Mouse (Mus musculus) left cerebral cortex, postnatal 36 days (tissue): ENCODE measurements at regions not wholly inside any gene's neighbourhood (a gene's known extent, or its start where the extent isn't known, plus 50 kb on each side); places are given as distances from the start of the nearest gene placed in this dataset.

Source experiments
- DNase-seq, 2 experiments: peaks; one replicate each; pipeline ENCODE4 v3.0.0; 2021 to 2022; ENCODE audit warnings: low spot score in 2 of 2, mixed read lengths in 1 of 2
- intact Hi-C: fragments of 180-260 bp; cut with DNase I; formaldehyde crosslinking; loops from one replicate; pipeline ENCODE4 v1.15.1; 2025

- intact Hi-C loops: no loop called here
- no peak for DNase-seq
Observed at GRCm38 (mm10) chr12:27666456-27666855, 324.1 kb upstream of the Sox11 start.

DNA sequence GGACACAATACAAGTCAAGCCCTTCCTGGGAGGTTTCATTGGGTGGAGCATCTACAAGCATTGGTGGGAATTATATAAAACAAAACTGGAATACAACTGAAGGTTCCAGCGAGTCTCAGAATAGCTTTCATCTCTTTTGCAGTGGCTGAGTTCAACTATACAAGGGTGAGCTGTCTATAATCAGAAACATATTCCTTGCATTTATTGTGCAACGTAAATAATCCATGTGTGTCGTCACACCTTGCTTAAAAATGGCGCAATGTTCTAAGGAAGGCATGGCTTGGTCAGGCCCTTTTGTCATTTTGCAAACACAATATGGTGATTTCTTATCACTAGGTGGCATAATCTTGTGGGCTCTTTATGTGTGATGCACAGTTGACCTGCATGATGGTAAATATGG is 320.8 kb upstream of the Sox11 start:
- no peak for DNase-seq
- intact Hi-C loops: no loop called here

DNA sequence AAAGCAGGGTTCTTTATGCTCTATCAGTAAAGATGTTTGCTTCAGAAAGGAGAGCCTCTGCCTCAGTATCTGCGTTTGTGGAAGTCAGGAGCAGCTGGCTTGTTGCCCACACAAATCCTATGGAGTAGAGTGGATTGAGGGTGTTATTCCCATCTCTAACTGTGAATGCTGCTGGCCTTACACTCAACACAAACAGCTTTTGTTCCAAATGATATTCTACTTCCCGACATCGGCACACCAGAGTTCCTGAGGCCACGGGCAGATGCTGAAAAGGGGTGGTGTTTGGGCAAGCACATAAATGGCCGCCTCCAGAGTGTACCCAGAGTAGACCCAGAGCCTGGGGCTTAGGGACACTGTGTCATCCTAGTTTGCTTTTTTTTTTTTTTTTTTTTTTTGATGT is 320.3 kb upstream of the Sox11 start:
- DNase-seq: no peak
- intact Hi-C loops: no loop called here

GRCm38 (mm10) chr12:27657536-27657935 is 315.2 kb upstream of the Sox11 start:
- intact Hi-C loops: no loop called here
- DNase-seq: no peak

GRCm38 (mm10) chr12:27653541-27653940 is 311.2 kb upstream of the Sox11 start:
- intact Hi-C loops: no loop called here

GRCm38 (mm10) chr12:27648602-27649001 is 306.2 kb upstream of the Sox11 start:
- intact Hi-C loops: no loop called here
- no peak for DNase-seq

More at GRCm38 (mm10) chr12:27653541-27653940, 311.2 kb upstream of the Sox11 start:
- no peak for DNase-seq

GRCm38 (mm10) chr12:27646497-27647307 is 304.3 kb upstream of the Sox11 start:
- no peak for DNase-seq
- intact Hi-C loops: no loop called here

- intact Hi-C loops: no loop called here
- no peak for DNase-seq
Observed at GRCm38 (mm10) chr12:27619616-27620015, 277.2 kb upstream of the Sox11 start.

DNA sequence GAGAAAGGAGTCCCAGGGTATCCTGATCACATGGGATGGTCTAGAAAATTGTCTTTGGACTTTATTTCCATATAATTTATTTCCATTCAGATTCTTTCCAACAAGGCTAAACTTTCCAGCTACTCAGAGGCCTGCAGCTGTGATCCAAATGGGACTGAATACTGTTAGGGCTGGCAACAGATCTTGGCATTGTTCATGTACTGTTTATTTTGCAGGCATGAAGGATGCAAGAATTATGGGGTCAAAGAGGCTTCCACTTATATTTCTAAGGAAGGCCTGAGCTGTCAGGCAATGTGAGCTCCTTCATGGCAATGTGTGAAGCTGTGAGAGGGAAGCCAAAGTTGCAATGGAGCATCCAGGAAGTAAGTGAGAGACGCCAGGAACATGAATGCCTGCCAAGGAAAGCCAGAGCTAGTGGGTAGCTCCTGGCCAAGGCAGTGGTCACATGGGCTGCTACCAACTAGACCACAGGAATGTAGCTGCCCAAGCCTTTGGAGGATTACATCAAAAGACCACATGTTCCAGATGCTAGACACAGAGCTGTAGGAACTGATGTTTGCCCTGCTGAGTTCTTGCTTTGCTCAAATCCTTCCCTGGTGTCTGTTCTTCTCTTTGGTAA is 261.8 kb upstream of the Sox11 start:
- intact Hi-C loops: no loop called here

DNA sequence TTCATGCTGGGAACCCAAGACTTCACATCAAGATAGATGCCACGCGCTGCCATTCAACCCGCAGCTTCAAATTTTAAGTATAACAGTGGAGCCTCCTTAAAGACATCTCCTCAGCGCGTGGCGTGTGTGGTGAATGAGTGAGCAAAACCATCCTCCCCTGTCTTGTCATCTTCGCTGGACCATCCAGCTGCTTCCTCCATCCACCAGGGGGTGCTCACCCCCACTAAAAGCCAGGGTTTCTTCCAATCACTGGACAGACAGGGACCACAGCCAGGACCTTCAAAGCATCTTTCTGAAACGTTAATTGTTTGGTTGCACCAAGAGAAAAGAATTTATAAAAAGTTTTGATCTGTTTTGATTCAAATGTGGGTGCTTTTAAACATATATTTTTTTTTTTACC is 256.8 kb upstream of the Sox11 start:
- intact Hi-C loops: loop anchor here (2.0 to 10.0 kb wide), 3 partner anchors 254 to 1064 kb away; partner anchors contain the start of gene Sox11
- DNase-seq: peak; percentile 57 to 58

More for the DNA sequence above, 261.8 kb upstream of the Sox11 start:
- peak in 1 of 2 experiments; percentile 4 for DNase-seq

- intact Hi-C loops: loop anchor here (2.0 to 10.0 kb wide), 3 partner anchors 253 to 1063 kb away; partner anchors contain the start of gene Sox11
- peak in 1 of 2 experiments; percentile 4 for DNase-seq
Observed at GRCm38 (mm10) chr12:27597878-27598277, 255.5 kb upstream of the Sox11 start.

GRCm38 (mm10) chr12:27597322-27597721 is 254.9 kb upstream of the Sox11 start:
- intact Hi-C loops: loop anchor here (10.0 kb wide), 2 partner anchors 253 to 1063 kb away; partner anchors contain the start of gene Sox11
- DNase-seq: peak in 1 of 2 experiments; percentile 6

DNA sequence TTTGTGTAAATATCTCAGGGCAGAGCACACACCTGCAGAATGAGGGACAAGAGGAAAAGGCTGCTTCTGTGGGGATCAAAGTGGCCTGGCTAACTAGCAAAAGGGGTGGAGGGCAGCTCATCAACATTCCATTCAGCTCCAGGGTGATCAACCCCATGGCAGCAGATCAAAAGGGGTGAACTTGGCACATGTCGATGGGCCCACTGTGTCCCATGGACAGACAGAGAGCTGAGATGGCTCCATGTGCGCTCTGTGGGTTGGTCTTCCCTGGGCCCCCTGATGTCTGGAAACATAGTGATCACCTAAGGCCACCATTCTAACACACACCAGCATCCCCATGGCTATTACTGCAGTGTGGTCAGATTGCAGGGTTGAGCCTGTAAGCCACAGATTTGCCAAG is 253.2 kb upstream of the Sox11 start:
- intact Hi-C loops: loop anchor here (10.0 kb wide), 2 partner anchors 251 to 1061 kb away; partner anchors contain the start of gene Sox11
- DNase-seq: no peak

DNA sequence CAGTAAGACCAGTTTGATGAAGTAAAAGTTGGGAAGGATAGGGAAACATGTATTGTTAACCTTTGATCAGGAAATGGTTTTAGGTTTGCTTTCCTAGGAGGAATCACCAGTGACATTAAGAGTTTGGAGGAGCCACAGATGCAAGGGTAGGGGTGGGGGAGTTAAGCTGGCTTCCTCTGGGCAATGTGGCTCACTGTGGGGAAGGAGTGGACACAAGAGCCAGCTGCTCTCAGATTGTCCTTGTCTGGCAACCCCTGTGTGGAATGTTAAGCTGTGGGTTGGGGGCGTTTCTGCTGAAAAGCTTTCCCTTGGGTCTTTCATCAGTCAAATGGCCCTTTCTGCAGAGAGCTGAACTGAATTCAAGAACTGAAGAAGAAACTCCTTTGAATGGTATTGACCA is 251.1 kb upstream of the Sox11 start:
- intact Hi-C loops: loop anchor here (10.0 kb wide), 2 partner anchors 249 to 1059 kb away; partner anchors contain the start of gene Sox11
- no peak for DNase-seq

GRCm38 (mm10) chr12:27576109-27576700 is 233.8 kb upstream of the Sox11 start:
- DNase-seq: no peak
- intact Hi-C loops: no loop called here

DNA sequence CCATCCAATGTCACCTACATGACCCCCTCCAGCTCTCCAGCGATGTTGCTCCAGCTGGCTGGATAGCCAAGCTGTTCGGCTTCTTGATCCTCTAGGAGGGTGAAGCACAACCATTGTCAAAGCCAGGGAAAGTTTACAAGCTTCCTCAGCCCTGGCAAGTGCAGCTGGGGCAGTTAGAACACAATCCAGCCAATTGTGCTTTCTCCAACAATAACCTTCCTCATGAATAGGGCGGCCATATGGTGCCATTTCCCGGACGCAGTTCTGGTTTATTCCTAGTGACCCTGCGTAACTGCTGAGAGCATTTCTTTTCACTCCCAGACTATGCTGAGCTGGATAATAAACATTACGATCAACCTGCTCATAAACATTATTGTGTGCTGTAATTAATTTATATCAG is 233.3 kb upstream of the Sox11 start:
- no peak for DNase-seq
- intact Hi-C loops: no loop called here

- intact Hi-C loops: no loop called here
- no peak for DNase-seq
Observed at GRCm38 (mm10) chr12:27567250-27567649, 224.9 kb upstream of the Sox11 start.

DNA sequence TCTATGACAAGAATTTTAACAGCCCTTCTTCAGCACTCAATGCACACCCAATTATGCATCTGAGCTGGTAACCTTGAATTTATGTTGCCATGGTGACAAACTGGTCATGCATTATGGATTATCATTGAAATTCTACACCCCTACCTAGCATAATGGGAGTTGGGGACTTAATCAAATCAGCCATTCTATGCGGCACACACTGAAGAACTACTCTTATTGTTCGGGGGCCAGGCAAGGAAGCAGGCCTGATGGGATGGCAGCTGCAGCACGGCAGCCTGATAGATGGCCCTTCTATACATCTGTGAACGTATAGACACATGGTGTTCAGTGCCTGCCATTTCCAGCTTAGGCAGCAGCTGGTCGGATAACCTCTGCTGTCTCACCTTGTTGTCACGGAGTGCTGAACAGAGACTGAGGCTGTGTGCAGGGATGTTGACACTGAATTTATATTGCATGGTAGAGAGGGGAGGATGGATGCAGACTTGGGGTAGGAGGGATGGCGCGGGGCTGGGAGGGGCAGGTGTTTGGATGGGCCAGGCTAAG is 223.7 kb upstream of the Sox11 start:
- intact Hi-C loops: no loop called here
- no peak for DNase-seq

DNA sequence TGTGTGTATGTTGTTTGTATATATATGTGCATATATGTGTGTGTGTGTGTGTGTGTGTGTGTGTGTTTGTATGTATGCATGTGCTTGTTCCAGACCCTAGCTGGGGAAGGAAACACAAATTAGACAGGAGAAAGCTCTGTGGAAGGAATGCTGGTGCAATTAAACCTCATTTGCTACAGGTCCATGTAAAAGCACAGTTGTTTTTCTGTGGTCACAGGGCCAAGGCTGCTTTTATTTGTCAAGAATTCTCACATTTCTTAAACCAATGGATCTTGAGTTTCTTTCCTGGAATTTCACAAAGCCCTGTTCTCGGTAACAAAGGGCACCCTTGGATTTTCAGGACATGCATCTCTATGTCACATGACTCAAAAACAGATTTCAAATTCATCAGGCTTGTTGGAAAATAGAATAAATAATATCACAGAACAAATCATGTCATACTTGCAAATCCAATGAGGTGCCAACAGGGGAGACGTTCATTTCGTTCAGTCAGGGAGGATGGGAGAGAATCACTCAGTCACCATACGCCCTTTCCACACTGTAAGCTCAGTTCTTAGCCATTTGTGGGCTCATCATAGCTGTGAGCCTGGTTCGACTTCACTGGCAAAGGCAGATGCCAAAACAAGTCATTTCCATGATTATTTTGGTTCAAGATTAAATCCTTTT is 222.4 kb upstream of the Sox11 start:
- DNase-seq: no peak
- intact Hi-C loops: no loop called here

GRCm38 (mm10) chr12:27563900-27564299 is 221.5 kb upstream of the Sox11 start:
- intact Hi-C loops: no loop called here
- no peak for DNase-seq
